Mouse (Mus musculus) stomach, postnatal 0 days (tissue): Measurements from ENCODE around the gene Parp8. TPM values are rescaled to one million over a fixed set of nuclear protein-coding genes. Genes with fewer than 3 reads are reported as not detected.

Source experiments
- ATAC-seq: fragments of 200-750 bp; cut with Nextera tagmentation; 2 replicates; pipeline ENCODE4 v1.8.0; 2017; ENCODE audit not compliant: low FRiP score, low TSS enrichment
- DNase-seq: peaks from one replicate; pipeline ENCODE4 v3.0.0-alpha.2; 2016; ENCODE audit warnings: low spot score
- H3K27ac ChIP-seq: fragments of 300-500 bp; sonication (generic); replicated peaks from 2 replicates; pipeline ENCODE4 v1.5.1; 2014; ENCODE audit warnings: mild to moderate bottlenecking, control low read depth
- H3K27me3 ChIP-seq: fragments of 300-500 bp; sonication (generic); 2 replicates; pipeline ENCODE4 v1.6.1; 2014; ENCODE audit warnings: low read length; ENCODE audit not compliant: control insufficient read depth, insufficient read depth
- H3K36me3 ChIP-seq: fragments of 300-500 bp; sonication (generic); 2 replicates; pipeline ENCODE4 v1.6.1; 2014; ENCODE audit warnings: low read length, mixed read lengths; ENCODE audit not compliant: control insufficient read depth, insufficient read depth
- H3K4me1 ChIP-seq: fragments of 300-500 bp; sonication (generic); replicated peaks from 2 replicates; pipeline ENCODE4 v1.6.1; 2014; ENCODE audit warnings: antibody characterized with exemption; ENCODE audit not compliant: control insufficient read depth, insufficient read depth
- H3K4me2 ChIP-seq: fragments of 300-500 bp; sonication (generic); replicated peaks from 2 replicates; pipeline ENCODE4 v1.6.1; 2014; ENCODE audit warnings: low read depth, mild to moderate bottlenecking, control low read depth, moderate library complexity
- H3K4me3 ChIP-seq: fragments of 300-500 bp; sonication (generic); 2 replicates; pipeline ENCODE4 v1.5.1; 2014; ENCODE audit warnings: low read depth, low read length, control low read depth
- H3K9ac ChIP-seq: fragments of 300-500 bp; sonication (generic); 2 replicates; pipeline ENCODE4 v1.6.1; 2014; ENCODE audit warnings: mild to moderate bottlenecking, low read length, control low read depth, mixed read lengths
- H3K9me3 ChIP-seq: fragments of 300-500 bp; sonication (generic); 2 replicates; pipeline ENCODE4 v1.6.1; 2016; ENCODE audit warnings: low read length; ENCODE audit not compliant: control insufficient read depth
- CTCF ChIP-seq: IDR thresholded peaks from 2 replicates; pipeline ENCODE4 v1.5.1; 2016; ENCODE audit warnings: antibody characterized with exemption, low read depth, mild to moderate bottlenecking, moderate library complexity
- EP300 ChIP-seq: optimal IDR thresholded peaks from 2 replicates; pipeline ENCODE3; 2016; ENCODE audit warnings: antibody characterized with exemption
- WGBS: fragments of 180-500 bp; shearing (Covaris S2); extraction: QIAGEN DNeasy Blood & Tissue Kit; methylation state at CpG from one replicate; pipeline ENCODE4 v1.1.7; 2014; 5-methylcytosine and 5-hydroxymethylcytosine counted together
- polyA plus RNA-seq: library from polyadenylated mRNA; unstranded; fragments of >200 nt; fragmentation: Nextera tagmentation; extraction: Ambion mirVana; gene quantifications from 2 replicates; pipeline ENCODE4 v1.2.1, GENCODE M21; 2015

Gene Parp8
- polyA plus RNA-seq, 1 experiment from 2014 or later, result 6.1 TPM

DNA sequence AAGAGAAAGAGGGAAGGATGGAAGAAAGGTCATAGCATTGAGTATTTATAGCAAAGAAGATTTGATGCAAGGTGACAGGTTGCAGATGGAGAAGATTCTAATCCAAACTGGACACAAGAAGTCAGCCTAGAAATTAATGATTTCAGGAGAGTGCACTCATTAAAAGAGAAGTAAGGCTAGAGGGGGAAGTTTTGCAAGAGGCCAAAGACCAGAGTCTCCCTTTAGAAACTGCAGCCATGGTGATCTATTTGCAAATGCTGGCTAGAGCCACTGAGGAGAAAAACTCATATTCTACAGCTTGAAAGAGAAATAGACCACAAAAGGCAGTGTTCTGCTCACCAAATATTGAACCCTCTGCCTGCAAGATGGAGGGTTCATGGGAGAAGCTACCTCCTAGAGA, 194.4 kb downstream of the Parp8 start:
- no peaks in the 10 kb centered on the region for H3K36me3 ChIP-seq
- H3K9ac ChIP-seq, result no peak overlapping the region
- no peak overlapping the region for H3K4me3 ChIP-seq
- no peak for TF ChIP-seq CTCF
- TF ChIP-seq EP300, result no peak
- DNase-seq (no peak), ATAC-seq (no peak)
- H3K27ac ChIP-seq, result no peak overlapping the region
- no peaks in the 10 kb centered on the region for H3K27me3 ChIP-seq
- H3K4me2 ChIP-seq, result no peak overlapping the region
- H3K9me3 ChIP-seq, result no peaks in the 10 kb centered on the region
- H3K4me1 ChIP-seq, result no peaks in the 10 kb centered on the region

DNA sequence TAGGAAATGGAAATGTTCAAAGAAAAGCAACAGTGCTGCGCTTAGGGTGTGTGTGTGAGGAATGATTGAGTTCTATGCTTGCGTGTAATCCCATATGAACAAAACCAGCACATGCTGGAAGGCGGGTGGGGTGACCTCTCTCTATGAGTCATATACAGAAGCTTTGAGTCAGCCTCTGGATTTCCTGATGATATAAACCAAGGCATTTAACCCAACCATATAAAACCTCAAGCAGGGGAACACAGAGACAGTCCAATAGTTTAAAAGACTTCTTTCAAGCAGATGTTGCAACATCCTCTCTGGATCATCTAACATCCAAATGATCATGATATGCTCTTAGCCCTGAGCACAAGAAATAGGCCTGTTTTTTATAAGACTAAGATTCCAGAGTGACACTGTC, 196.3 kb downstream of the Parp8 start:
- no peak for TF ChIP-seq CTCF
- TF ChIP-seq EP300, result no peak
- H3K4me1 ChIP-seq, result no peaks in the 10 kb centered on the region
- 40% methylated on average over 3 of the region's 3 CpGs for WGBS
- no peak overlapping the region for H3K27ac ChIP-seq
- H3K36me3 ChIP-seq, result no peaks in the 10 kb centered on the region
- H3K4me2 ChIP-seq, result no peak overlapping the region
- ATAC-seq, result peak; percentile 84
- DNase-seq, result peak; percentile 17
- no peaks in the 10 kb centered on the region for H3K27me3 ChIP-seq
- H3K9ac ChIP-seq, result no peak overlapping the region
- H3K9me3 ChIP-seq, result no peaks in the 10 kb centered on the region
- no peak overlapping the region for H3K4me3 ChIP-seq

DNA sequence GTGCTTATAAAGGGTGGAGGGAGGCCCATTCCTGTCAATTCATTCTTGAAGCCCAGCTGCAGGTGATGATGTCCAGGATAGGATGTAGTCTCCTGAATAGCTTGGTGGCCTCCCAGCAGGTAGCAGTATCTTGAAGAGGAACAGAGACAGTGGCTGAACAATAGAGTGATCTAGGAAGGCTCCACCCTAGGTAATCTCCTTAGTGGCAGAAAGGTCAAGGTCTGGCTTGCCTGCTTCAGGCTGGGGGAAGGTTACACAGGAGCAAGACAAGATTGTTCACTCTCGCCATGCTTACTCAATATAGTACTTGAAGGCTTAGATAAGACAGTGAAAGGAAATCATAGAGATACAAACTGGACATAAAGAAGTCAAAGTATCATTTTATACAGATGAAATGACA, 213.9 kb downstream of the Parp8 start:
- Histone ChIP-seq H3K27me3 (no peaks in the 10 kb centered on the region), H3K4me3 (no peak overlapping the region), H3K36me3 (no peaks in the 10 kb centered on the region), H3K27ac (no peak overlapping the region), H3K9me3 (no peaks in the 10 kb centered on the region), H3K9ac (no peak overlapping the region), H3K4me2 (no peak overlapping the region), H3K4me1 (no peaks in the 10 kb centered on the region)
- DNase-seq (no peak), ATAC-seq (no peak)
- TF ChIP-seq EP300, result no peak
- 59% methylated on average over 1 of the region's 1 CpGs for WGBS

Other genes with a start within 250 kb of the Parp8 start
- gene Emb, start 183.0 kb upstream of the Parp8 start, polyA plus RNA-seq, result 9.6 and 10.8 TPM in 2 replicates
- gene Gm17509, start 195.5 kb upstream of the Parp8 start, polyA plus RNA-seq, result 0.11 TPM in 1 of 2 replicates, not detected in the other